Mouse (Mus musculus) cerebellum, adult 11-12 months (tissue): ENCODE measurements around the gene Ssr3.
"Not testable (repeated sequence)": the region's sequence is repeated elsewhere in the genome, so short reads cannot be mapped to it uniquely, and the experiment has no call there.

Experiments
- DNase-seq: peaks from one replicate; pipeline ENCODE4 v3.0.0; 2022

The Ssr3 gene

GRCm38 (mm10) chr3:65392421-65392817 lies at the start of gene Ssr3:
Gene Ssr3 (minus strand): TSS chr3:65392623.
- DNase-seq: peak; percentile 97

GRCm38 (mm10) chr3:65441586-65442111 lies 49.2 kb upstream of the Ssr3 start:
- peak; percentile 77 for DNase-seq

GRCm38 (mm10) chr3:65438511-65439228 lies 46.2 kb upstream of the Ssr3 start:
- DNase-seq: no peak

- DNase-seq: no peak
Observed at GRCm38 (mm10) chr3:65435812-65436211, 43.4 kb upstream of the Ssr3 start.

GRCm38 (mm10) chr3:65435101-65435571 lies 42.7 kb upstream of the Ssr3 start:
- DNase-seq: no peak

- no peak for DNase-seq
Observed at GRCm38 (mm10) chr3:65432236-65432635, 39.8 kb upstream of the Ssr3 start.

GRCm38 (mm10) chr3:65419706-65420105 lies 27.3 kb upstream of the Ssr3 start:
- DNase-seq: no peak

- DNase-seq: no peak
Observed at GRCm38 (mm10) chr3:65417913-65418594, 25.6 kb upstream of the Ssr3 start.

- no peak for DNase-seq
Observed at GRCm38 (mm10) chr3:65416571-65416970, 24.1 kb upstream of the Ssr3 start.

- no peak for DNase-seq
Observed at GRCm38 (mm10) chr3:65407891-65408290, 15.5 kb upstream of the Ssr3 start.

GRCm38 (mm10) chr3:65405781-65406180 lies 13.4 kb upstream of the Ssr3 start:
- DNase-seq: no peak

- no peak for DNase-seq
Observed at GRCm38 (mm10) chr3:65397566-65397965, 5.1 kb upstream of the Ssr3 start.

GRCm38 (mm10) chr3:65396835-65397504 lies 4.5 kb upstream of the Ssr3 start:
- no peak for DNase-seq

- DNase-seq: not testable (repeated sequence)
Observed at GRCm38 (mm10) chr3:65395111-65395510, 2.7 kb upstream of the Ssr3 start.

GRCm38 (mm10) chr3:65391784-65392420 lies 521 bp downstream of the Ssr3 start:
- no peak for DNase-seq

- DNase-seq: no peak
Observed at GRCm38 (mm10) chr3:65391222-65391783, 1.1 kb downstream of the Ssr3 start.

GRCm38 (mm10) chr3:65385771-65386170 lies 6.7 kb downstream of the Ssr3 start:
- no peak for DNase-seq

- DNase-seq: no peak
Observed at GRCm38 (mm10) chr3:65384431-65384830, 8.0 kb downstream of the Ssr3 start.

GRCm38 (mm10) chr3:65381094-65381493 lies 11.3 kb downstream of the Ssr3 start:
- no peak for DNase-seq

- no peak for DNase-seq
Observed at GRCm38 (mm10) chr3:65379884-65380539, 12.4 kb downstream of the Ssr3 start.

- no peak for DNase-seq
Observed at GRCm38 (mm10) chr3:65378724-65379123, 13.7 kb downstream of the Ssr3 start.

GRCm38 (mm10) chr3:65374729-65375128 lies 17.7 kb downstream of the Ssr3 start:
- DNase-seq: no peak
